Mouse (Mus musculus): ENCODE measurements around the gene Srpk2. TPM values are rescaled to one million over a fixed set of nuclear protein-coding genes. Genes with fewer than 3 reads are reported as not detected.
"Not testable (repeated sequence)": the region's sequence is repeated elsewhere in the genome, so short reads cannot be mapped to it uniquely, and the experiment has no call there.

The Srpk2 gene
- polyA plus RNA-seq, 1 experiment, result 71.2 TPM

DNA sequence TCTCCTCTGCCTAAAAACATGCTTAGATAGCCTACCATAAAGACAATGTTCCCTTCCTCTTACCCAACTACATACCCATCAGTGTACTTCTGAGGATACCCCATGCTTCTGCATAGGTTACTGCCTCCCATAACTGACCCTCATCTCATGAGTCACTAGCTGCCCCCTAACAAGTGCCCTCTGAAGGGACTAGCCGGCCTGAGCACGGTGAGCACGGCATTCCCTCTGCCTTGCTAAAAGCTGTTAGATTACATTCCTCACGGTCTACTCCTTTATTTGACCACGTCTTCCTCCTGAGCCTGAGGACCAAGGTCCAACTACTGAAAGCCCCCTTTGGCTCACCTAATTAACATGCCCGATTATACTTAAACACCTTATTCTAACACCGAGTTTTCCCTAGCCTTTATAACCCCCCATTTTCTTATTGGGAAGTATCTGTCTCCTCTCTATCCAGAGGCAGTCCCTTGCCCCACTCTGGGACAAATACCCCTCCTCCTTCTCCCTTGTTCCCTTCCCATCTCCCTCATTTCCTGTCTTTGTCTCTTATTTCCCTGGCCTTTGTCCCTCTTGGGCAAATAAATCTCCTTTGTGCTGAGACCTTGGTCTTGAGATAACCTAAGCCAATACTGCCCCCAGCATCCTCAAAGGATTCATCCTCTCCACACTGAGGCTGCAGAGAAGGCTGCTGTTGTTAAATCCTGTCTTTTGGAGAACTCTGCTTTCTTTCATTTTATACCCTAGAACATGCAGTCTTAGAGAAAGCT is 128.2 kb downstream of the Srpk2 start:
- no peak overlapping the region for H3K27ac ChIP-seq (ENCODE audit: insufficient read depth, low read length)
- H3K9ac ChIP-seq (ENCODE audit: low read depth, poor library complexity, severe bottlenecking), result no peak overlapping the region
- H3K27me3 ChIP-seq (ENCODE audit: control insufficient read depth, insufficient read depth, low read length, poor library complexity, severe bottlenecking), result no peaks in the 10 kb centered on the region
- TF ChIP-seq EP300 (IDR thresholded peaks at IDR 0.05; ENCODE audit: insufficient read depth, low read depth, low read length) (no peak), POLR2A (IDR thresholded peaks at IDR 0.05; ENCODE audit: insufficient read depth, low read length) (no peak), CTCF (IDR thresholded peaks at IDR 0.05; ENCODE audit: low read depth, low read length) (no peak)
- no peaks in the 10 kb centered on the region for H3K9me3 ChIP-seq (replicated peaks; ENCODE audit: control insufficient read depth, insufficient read depth, low read length, poor library complexity, severe bottlenecking)
- H3K36me3 ChIP-seq (ENCODE audit: control insufficient read depth, insufficient read depth, low read length, poor library complexity, severe bottlenecking), result no peaks in the 10 kb centered on the region
- H3K4me3 ChIP-seq (ENCODE audit: low read depth, low read length), result no peak overlapping the region
- H3K4me1 ChIP-seq (ENCODE audit: control insufficient read depth, insufficient read depth, low read length), result no peaks in the 10 kb centered on the region

- H3K4me1 ChIP-seq (ENCODE audit: control insufficient read depth, insufficient read depth, low read length); H3K36me3 ChIP-seq (ENCODE audit: control insufficient read depth, insufficient read depth, low read length, poor library complexity, severe bottlenecking); H3K9me3 ChIP-seq (replicated peaks; ENCODE audit: control insufficient read depth, insufficient read depth, low read length, poor library complexity, severe bottlenecking); H3K4me3 ChIP-seq (ENCODE audit: low read depth, low read length); H3K9ac ChIP-seq (ENCODE audit: low read depth, poor library complexity, severe bottlenecking); H3K27me3 ChIP-seq (ENCODE audit: control insufficient read depth, insufficient read depth, low read length, poor library complexity, severe bottlenecking); H3K27ac ChIP-seq (ENCODE audit: insufficient read depth, low read length): not testable (repeated sequence)
Observed at GRCm38 (mm10) chr5:23553338-23553737, 131.1 kb downstream of the Srpk2 start.

DNA sequence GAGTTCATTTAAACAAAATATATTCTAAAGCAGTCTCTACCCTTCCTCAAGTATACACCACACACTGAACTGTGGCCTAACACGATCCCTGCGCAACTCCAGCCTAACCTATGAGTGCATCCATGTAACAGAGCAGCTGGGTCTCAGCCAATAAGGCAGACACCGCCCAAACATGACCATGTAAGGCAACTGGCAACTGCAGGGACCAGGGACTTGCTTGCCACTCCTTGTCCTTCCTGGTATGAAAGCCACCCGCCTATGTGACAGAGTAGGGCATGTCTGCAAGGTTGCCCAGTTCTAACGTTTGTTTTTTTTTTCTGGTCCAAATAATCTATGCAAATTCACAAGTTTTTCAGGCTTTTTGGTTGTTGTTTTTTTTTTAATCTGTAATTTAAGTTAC is 132.7 kb downstream of the Srpk2 start:
- H3K27me3 ChIP-seq (ENCODE audit: control insufficient read depth, insufficient read depth, low read length, poor library complexity, severe bottlenecking), result no peaks in the 10 kb centered on the region
- no peaks in the 10 kb centered on the region for H3K36me3 ChIP-seq (ENCODE audit: control insufficient read depth, insufficient read depth, low read length, poor library complexity, severe bottlenecking)
- H3K4me1 ChIP-seq (ENCODE audit: control insufficient read depth, insufficient read depth, low read length), result no peaks in the 10 kb centered on the region
- H3K27ac ChIP-seq (ENCODE audit: insufficient read depth, low read length), result no peak overlapping the region
- no peak overlapping the region for H3K9ac ChIP-seq (ENCODE audit: low read depth, poor library complexity, severe bottlenecking)
- no peaks in the 10 kb centered on the region for H3K9me3 ChIP-seq (replicated peaks; ENCODE audit: control insufficient read depth, insufficient read depth, low read length, poor library complexity, severe bottlenecking)
- H3K4me3 ChIP-seq (ENCODE audit: low read depth, low read length), result no peak overlapping the region
- TF ChIP-seq CTCF (IDR thresholded peaks at IDR 0.05; ENCODE audit: low read depth, low read length), result no peak
- TF ChIP-seq POLR2A (IDR thresholded peaks at IDR 0.05; ENCODE audit: insufficient read depth, low read length), result no peak
- no peak for TF ChIP-seq EP300 (IDR thresholded peaks at IDR 0.05; ENCODE audit: insufficient read depth, low read depth, low read length)

GRCm38 (mm10) chr5:23535692-23536091 is 148.7 kb downstream of the Srpk2 start:
- H3K27ac ChIP-seq (ENCODE audit: insufficient read depth, low read length), result no peak overlapping the region
- H3K4me1 ChIP-seq (ENCODE audit: control insufficient read depth, insufficient read depth, low read length), result no peaks in the 10 kb centered on the region
- no peak overlapping the region for H3K9ac ChIP-seq (ENCODE audit: low read depth, poor library complexity, severe bottlenecking)
- H3K27me3 ChIP-seq (ENCODE audit: control insufficient read depth, insufficient read depth, low read length, poor library complexity, severe bottlenecking), result no peaks in the 10 kb centered on the region
- TF ChIP-seq POLR2A (IDR thresholded peaks at IDR 0.05; ENCODE audit: insufficient read depth, low read length), result no peak
- TF ChIP-seq CTCF (IDR thresholded peaks at IDR 0.05; ENCODE audit: low read depth, low read length), result no peak
- TF ChIP-seq EP300 (IDR thresholded peaks at IDR 0.05; ENCODE audit: insufficient read depth, low read depth, low read length), result no peak
- no peaks in the 10 kb centered on the region for H3K9me3 ChIP-seq (replicated peaks; ENCODE audit: control insufficient read depth, insufficient read depth, low read length, poor library complexity, severe bottlenecking)
- peaks cover 8% of the 10 kb centered on the region; the same call in 1 of the 2 replicates for H3K36me3 ChIP-seq (ENCODE audit: control insufficient read depth, insufficient read depth, low read length, poor library complexity, severe bottlenecking)
- H3K4me3 ChIP-seq (ENCODE audit: low read depth, low read length), result no peak overlapping the region

DNA sequence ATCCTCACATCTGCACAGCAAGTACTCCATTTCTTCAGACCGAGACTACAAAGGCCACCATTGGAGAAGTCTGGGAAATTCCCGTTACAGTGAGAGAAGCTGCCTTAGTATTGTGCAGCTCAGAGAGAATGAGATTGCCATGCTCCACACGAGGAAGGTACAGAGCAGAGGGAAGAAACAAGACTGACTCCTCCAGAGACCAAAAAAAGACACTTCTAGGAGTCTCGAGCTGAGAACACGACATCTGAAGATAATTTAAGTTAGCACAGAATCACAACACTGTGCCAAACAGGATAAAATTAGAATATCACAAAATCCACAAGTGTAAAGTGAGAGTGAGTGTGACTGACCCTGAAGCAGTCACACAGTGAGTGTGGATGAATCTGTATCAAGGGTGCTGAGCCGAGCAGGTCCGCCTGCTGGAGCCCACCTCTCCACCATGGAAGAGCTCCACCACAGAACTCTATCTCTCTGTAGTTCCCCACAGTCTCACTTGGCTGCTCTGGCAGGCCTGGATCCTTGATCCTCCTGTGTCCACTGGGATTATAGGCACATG is 152.8 kb downstream of the Srpk2 start:
- Histone ChIP-seq H3K4me1 (ENCODE audit: control insufficient read depth, insufficient read depth, low read length) (no peaks in the 10 kb centered on the region), H3K9me3 (replicated peaks; ENCODE audit: control insufficient read depth, insufficient read depth, low read length, poor library complexity, severe bottlenecking) (no peaks in the 10 kb centered on the region), H3K27me3 (ENCODE audit: control insufficient read depth, insufficient read depth, low read length, poor library complexity, severe bottlenecking) (no peaks in the 10 kb centered on the region), H3K4me3 (ENCODE audit: low read depth, low read length) (no peak overlapping the region), H3K9ac (ENCODE audit: low read depth, poor library complexity, severe bottlenecking) (no peak overlapping the region), H3K36me3 (ENCODE audit: control insufficient read depth, insufficient read depth, low read length, poor library complexity, severe bottlenecking) (peaks cover 4% of the 10 kb centered on the region; the same call in 1 of the 2 replicates), H3K27ac (ENCODE audit: insufficient read depth, low read length) (no peak overlapping the region)
- TF ChIP-seq EP300 (IDR thresholded peaks at IDR 0.05; ENCODE audit: insufficient read depth, low read depth, low read length), result no peak
- no peak for TF ChIP-seq POLR2A (IDR thresholded peaks at IDR 0.05; ENCODE audit: insufficient read depth, low read length)
- TF ChIP-seq CTCF (IDR thresholded peaks at IDR 0.05; ENCODE audit: low read depth, low read length), result no peak

- TF ChIP-seq CTCF (IDR thresholded peaks at IDR 0.05; ENCODE audit: low read depth, low read length) (no peak), POLR2A (IDR thresholded peaks at IDR 0.05; ENCODE audit: insufficient read depth, low read length) (no peak), EP300 (IDR thresholded peaks at IDR 0.05; ENCODE audit: insufficient read depth, low read depth, low read length) (no peak)
- H3K27me3 ChIP-seq (ENCODE audit: control insufficient read depth, insufficient read depth, low read length, poor library complexity, severe bottlenecking), result no peaks in the 10 kb centered on the region
- no peak overlapping the region for H3K4me3 ChIP-seq (ENCODE audit: low read depth, low read length)
- H3K36me3 ChIP-seq (ENCODE audit: control insufficient read depth, insufficient read depth, low read length, poor library complexity, severe bottlenecking), result peaks cover 4% of the 10 kb centered on the region; the same call in 1 of the 2 replicates
- H3K27ac ChIP-seq (ENCODE audit: insufficient read depth, low read length), result no peak overlapping the region
- no peak overlapping the region for H3K9ac ChIP-seq (ENCODE audit: low read depth, poor library complexity, severe bottlenecking)
- H3K4me1 ChIP-seq (ENCODE audit: control insufficient read depth, insufficient read depth, low read length), result no peaks in the 10 kb centered on the region
- H3K9me3 ChIP-seq (replicated peaks; ENCODE audit: control insufficient read depth, insufficient read depth, low read length, poor library complexity, severe bottlenecking), result no peaks in the 10 kb centered on the region
Observed at GRCm38 (mm10) chr5:23531100-23531499, 153.3 kb downstream of the Srpk2 start.

Data from ES-Bruce4 (cell line).